Mouse (Mus musculus): ENCODE data around the gene Wdsub1. TPM values are rescaled to one million over a fixed set of nuclear protein-coding genes. Genes with fewer than 3 reads are reported as not detected.

Gene Wdsub1
- polyA plus RNA-seq (2012; rRNA removed): 45.7 and 71.0 TPM in 2 replicates

DNA sequence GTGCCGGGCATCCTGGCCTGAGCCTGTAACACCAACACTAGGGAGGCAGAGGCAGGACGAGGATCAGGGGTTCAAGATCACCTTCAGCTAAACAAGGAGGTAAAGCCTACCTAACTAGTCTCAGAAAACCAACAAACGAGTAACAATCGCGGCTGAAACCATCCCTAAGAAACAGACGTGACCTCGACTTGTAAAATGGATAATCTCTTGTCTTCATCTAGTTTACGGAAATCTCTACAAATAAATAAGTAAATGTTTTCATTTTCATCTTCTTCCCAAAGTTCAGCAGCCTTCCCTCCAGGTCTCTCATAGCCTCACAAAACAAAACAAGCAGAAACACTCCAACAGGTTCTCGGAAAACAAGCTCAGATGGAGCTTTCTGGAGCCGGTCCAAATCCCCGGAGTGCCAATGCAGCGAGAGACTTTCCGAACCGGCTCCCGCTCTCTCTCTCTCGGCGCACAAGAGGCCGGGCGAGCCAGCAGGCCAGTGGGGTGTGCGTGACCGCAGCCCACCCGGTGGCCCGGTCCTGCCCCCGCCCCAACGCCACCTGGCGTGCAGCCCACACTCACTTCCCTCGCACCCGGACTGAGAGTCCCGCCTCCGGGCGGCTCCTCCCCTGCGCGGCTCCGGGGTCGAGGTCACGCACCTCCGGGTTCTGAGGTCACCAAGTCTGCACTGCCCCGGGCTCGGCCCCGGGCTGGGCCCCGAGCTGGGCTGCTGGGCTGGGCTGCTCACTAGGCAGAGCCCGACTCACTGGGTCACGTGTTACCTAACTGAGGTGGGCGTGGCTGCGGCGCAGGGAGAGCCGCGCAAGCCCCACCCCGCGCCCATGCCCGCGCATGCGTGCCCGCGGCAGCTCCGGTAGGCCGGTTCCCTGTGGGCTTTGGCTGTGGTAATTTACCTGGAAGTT lies at the start of gene Wdsub1:
Gene Wdsub1, minus strand, starts transcription at position 761 of the 911 bp plus-strand sequence.

